Mouse (Mus musculus): Measurements from ENCODE around the gene Clec4f. TPM values are rescaled to one million over a fixed set of nuclear protein-coding genes. Genes with fewer than 3 reads are reported as not detected.

Gene Clec4f
- polyA plus RNA-seq, 1 experiment = 1.6 TPM

GRCm38 (mm10) chr6:83619955-83620354, 36.0 kb downstream of the Clec4f start:
- H3K4me3 ChIP-seq (replicated peaks; ENCODE audit: control insufficient read depth, low read depth, low read length) = no peak overlapping the region
- WGBS = 74% methylated on average over 9 of the region's 9 CpGs
- H3K27ac ChIP-seq (ENCODE audit: control insufficient read depth, insufficient read depth, low read depth, low read length, poor library complexity) = no peak overlapping the region
- no peak for TF ChIP-seq POLR2A (IDR thresholded peaks at IDR 0.05; ENCODE audit: borderline replicate concordance, control insufficient read depth, low read depth, low read length)
- TF ChIP-seq CTCF (IDR thresholded peaks at IDR 0.05; ENCODE audit: control insufficient read depth, insufficient read depth, low read length) = no peak
- H3K4me1 ChIP-seq (ENCODE audit: control insufficient read depth, insufficient read depth, low read length) = no peaks in the 10 kb centered on the region

GRCm38 (mm10) chr6:83617581-83618335, 38.2 kb downstream of the Clec4f start:
- WGBS = 76% methylated on average over 15 of the region's 15 CpGs
- no peak for TF ChIP-seq CTCF (IDR thresholded peaks at IDR 0.05; ENCODE audit: control insufficient read depth, insufficient read depth, low read length)
- TF ChIP-seq POLR2A (IDR thresholded peaks at IDR 0.05; ENCODE audit: borderline replicate concordance, control insufficient read depth, low read depth, low read length) = no peak
- Histone ChIP-seq H3K4me1 (ENCODE audit: control insufficient read depth, insufficient read depth, low read length) (no peaks in the 10 kb centered on the region), H3K27ac (ENCODE audit: control insufficient read depth, insufficient read depth, low read depth, low read length, poor library complexity) (no peak overlapping the region), H3K4me3 (replicated peaks; ENCODE audit: control insufficient read depth, low read depth, low read length) (no peak overlapping the region)

GRCm38 (mm10) chr6:83616512-83616911, 39.5 kb downstream of the Clec4f start:
- no peaks in the 10 kb centered on the region for H3K4me1 ChIP-seq (ENCODE audit: control insufficient read depth, insufficient read depth, low read length)
- TF ChIP-seq POLR2A (IDR thresholded peaks at IDR 0.05; ENCODE audit: borderline replicate concordance, control insufficient read depth, low read depth, low read length) = no peak
- TF ChIP-seq CTCF (IDR thresholded peaks at IDR 0.05; ENCODE audit: control insufficient read depth, insufficient read depth, low read length) = peak; percentile 31
- 41% methylated on average over 5 of the region's 5 CpGs for WGBS
- no peak overlapping the region for H3K27ac ChIP-seq (ENCODE audit: control insufficient read depth, insufficient read depth, low read depth, low read length, poor library complexity)
- H3K4me3 ChIP-seq (replicated peaks; ENCODE audit: control insufficient read depth, low read depth, low read length) = no peak overlapping the region

- TF ChIP-seq CTCF (IDR thresholded peaks at IDR 0.05; ENCODE audit: control insufficient read depth, insufficient read depth, low read length) = no peak
- TF ChIP-seq POLR2A (IDR thresholded peaks at IDR 0.05; ENCODE audit: borderline replicate concordance, control insufficient read depth, low read depth, low read length) = no peak
- 80% methylated on average over 4 of the region's 4 CpGs for WGBS
- no peak overlapping the region for H3K4me3 ChIP-seq (replicated peaks; ENCODE audit: control insufficient read depth, low read depth, low read length)
- no peak overlapping the region for H3K27ac ChIP-seq (ENCODE audit: control insufficient read depth, insufficient read depth, low read depth, low read length, poor library complexity)
- H3K4me1 ChIP-seq (ENCODE audit: control insufficient read depth, insufficient read depth, low read length) = no peaks in the 10 kb centered on the region
Measured at GRCm38 (mm10) chr6:83614469-83614868, 41.5 kb downstream of the Clec4f start.

- Histone ChIP-seq H3K27ac (ENCODE audit: control insufficient read depth, insufficient read depth, low read depth, low read length, poor library complexity) (no peak overlapping the region), H3K4me1 (ENCODE audit: control insufficient read depth, insufficient read depth, low read length) (no peaks in the 10 kb centered on the region), H3K4me3 (replicated peaks; ENCODE audit: control insufficient read depth, low read depth, low read length) (no peak overlapping the region)
- TF ChIP-seq CTCF (IDR thresholded peaks at IDR 0.05; ENCODE audit: control insufficient read depth, insufficient read depth, low read length) (no peak), POLR2A (IDR thresholded peaks at IDR 0.05; ENCODE audit: borderline replicate concordance, control insufficient read depth, low read depth, low read length) (no peak)
- WGBS = 81% methylated on average over 1 of the region's 1 CpGs
Measured at GRCm38 (mm10) chr6:83612976-83613375, 43.0 kb downstream of the Clec4f start.

GRCm38 (mm10) chr6:83599636-83600174, 56.3 kb downstream of the Clec4f start:
- no peak overlapping the region for H3K27ac ChIP-seq (ENCODE audit: control insufficient read depth, insufficient read depth, low read depth, low read length, poor library complexity)
- WGBS = 14% methylated on average over 6 of the region's 6 CpGs
- TF ChIP-seq CTCF (IDR thresholded peaks at IDR 0.05; ENCODE audit: control insufficient read depth, insufficient read depth, low read length) (no peak), POLR2A (IDR thresholded peaks at IDR 0.05; ENCODE audit: borderline replicate concordance, control insufficient read depth, low read depth, low read length) (no peak)
- H3K4me1 ChIP-seq (ENCODE audit: control insufficient read depth, insufficient read depth, low read length) = peaks cover 5% of the 10 kb centered on the region
- no peak overlapping the region for H3K4me3 ChIP-seq (replicated peaks; ENCODE audit: control insufficient read depth, low read depth, low read length)

- WGBS = 43% methylated on average over 24 of the region's 24 CpGs
- Histone ChIP-seq H3K4me3 (replicated peaks; ENCODE audit: control insufficient read depth, low read depth, low read length) (peak overlapping the region; percentile 58), H3K27ac (ENCODE audit: control insufficient read depth, insufficient read depth, low read depth, low read length, poor library complexity) (no peak overlapping the region; the same call in 1 of the 2 replicates), H3K4me1 (ENCODE audit: control insufficient read depth, insufficient read depth, low read length) (peaks cover 5% of the 10 kb centered on the region)
- TF ChIP-seq POLR2A (IDR thresholded peaks at IDR 0.05; ENCODE audit: borderline replicate concordance, control insufficient read depth, low read depth, low read length) (no peak), CTCF (IDR thresholded peaks at IDR 0.05; ENCODE audit: control insufficient read depth, insufficient read depth, low read length) (no peak)
Measured at GRCm38 (mm10) chr6:83599060-83599550, 56.9 kb downstream of the Clec4f start.

GRCm38 (mm10) chr6:83598646-83599045, 57.3 kb downstream of the Clec4f start:
- Histone ChIP-seq H3K27ac (ENCODE audit: control insufficient read depth, insufficient read depth, low read depth, low read length, poor library complexity) (no peak overlapping the region), H3K4me3 (replicated peaks; ENCODE audit: control insufficient read depth, low read depth, low read length) (no peak overlapping the region), H3K4me1 (ENCODE audit: control insufficient read depth, insufficient read depth, low read length) (peaks cover 5% of the 10 kb centered on the region)
- TF ChIP-seq POLR2A (IDR thresholded peaks at IDR 0.05; ENCODE audit: borderline replicate concordance, control insufficient read depth, low read depth, low read length) (no peak), CTCF (IDR thresholded peaks at IDR 0.05; ENCODE audit: control insufficient read depth, insufficient read depth, low read length) (peak; percentile 58)
- 5% methylated on average over 9 of the region's 9 CpGs for WGBS
